Mouse (Mus musculus) bone marrow, adult 2 months (tissue): ENCODE data around the gene Rnh1. TPM values are rescaled to one million over a fixed set of nuclear protein-coding genes. Genes with fewer than 3 reads are reported as not detected.
A peak's percentile ranks its signal among the peaks of the same experiment; 100 is the strongest.

ENCODE experiments used
- H3K27ac ChIP-seq: fragments of 200-500 bp; 2 replicates; pipeline ENCODE4 v1.5.1; 2012; ENCODE audit warnings: low read depth, mild to moderate bottlenecking, control low read depth, inconsistent platforms, low read length; ENCODE audit not compliant: control insufficient read depth, poor library complexity, insufficient read depth
- H3K4me1 ChIP-seq: fragments of 200-500 bp; 2 replicates; pipeline ENCODE4 v1.6.1; 2011; ENCODE audit warnings: low read length; ENCODE audit not compliant: control insufficient read depth, insufficient read depth
- H3K4me3 ChIP-seq: fragments of 200-500 bp; replicated peaks from 2 replicates; pipeline ENCODE3; 2011; ENCODE audit warnings: mild to moderate bottlenecking, low read depth, low read length, control low read depth; ENCODE audit not compliant: control insufficient read depth
- CTCF ChIP-seq: fragments of 200-500 bp; IDR thresholded peaks from 2 replicates; pipeline ENCODE4 v1.5.1; 2011; ENCODE audit warnings: low read length, control low read depth; ENCODE audit not compliant: control insufficient read depth, insufficient read depth
- POLR2A ChIP-seq: fragments of 200-500 bp; IDR thresholded peaks from 2 replicates; pipeline ENCODE4 v1.6.1; 2011; ENCODE audit warnings: low read depth, mild to moderate bottlenecking, control low read depth, low read length, borderline replicate concordance; ENCODE audit not compliant: control insufficient read depth
- WGBS: fragments of 180-500 bp; shearing (Covaris S2); methylation state at CpG from one replicate; pipeline ENCODE4 v1.1.7; 2018; 5-methylcytosine and 5-hydroxymethylcytosine counted together
- polyA plus RNA-seq: library from polyadenylated mRNA; stranded (reverse); fragments of >200 nt; gene quantifications from 2 replicates; pipeline ENCODE4 v1.2.4, GENCODE M21; 2011; ENCODE audit warnings: low replicate concordance; ENCODE audit not compliant: missing spikeins, insufficient read depth, insufficient read length

The Rnh1 gene
- polyA plus RNA-seq, 1 experiment, result 27.6 TPM

DNA sequence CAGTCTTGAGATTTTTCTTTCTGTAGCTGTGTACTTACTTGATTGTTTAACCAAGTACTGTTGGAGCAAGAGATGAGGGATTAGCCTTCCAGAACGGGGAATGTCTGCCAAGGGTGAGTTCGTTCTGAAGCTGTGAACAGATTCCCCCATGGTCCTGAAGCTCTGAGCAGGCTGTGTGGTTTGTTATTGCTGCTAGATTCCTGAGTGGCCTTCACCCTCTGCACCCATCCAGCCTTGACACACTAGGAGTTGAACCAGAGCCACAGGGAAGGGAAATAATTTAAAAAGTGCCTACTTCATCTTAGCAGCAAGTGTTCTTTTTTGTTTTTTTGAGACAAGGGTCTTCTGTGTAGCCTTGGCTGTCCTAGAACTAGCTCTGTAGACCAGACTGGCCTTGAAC lies 28.8 kb downstream of the Rnh1 start:
- no peak overlapping the region for H3K27ac ChIP-seq
- no peaks in the 10 kb centered on the region; the same call in 1 of the 2 replicates for H3K4me1 ChIP-seq
- TF ChIP-seq POLR2A (no peak), CTCF (no peak)
- H3K4me3 ChIP-seq, result no peak overlapping the region
- WGBS, result 79% methylated on average over 2 of the region's 2 CpGs

DNA sequence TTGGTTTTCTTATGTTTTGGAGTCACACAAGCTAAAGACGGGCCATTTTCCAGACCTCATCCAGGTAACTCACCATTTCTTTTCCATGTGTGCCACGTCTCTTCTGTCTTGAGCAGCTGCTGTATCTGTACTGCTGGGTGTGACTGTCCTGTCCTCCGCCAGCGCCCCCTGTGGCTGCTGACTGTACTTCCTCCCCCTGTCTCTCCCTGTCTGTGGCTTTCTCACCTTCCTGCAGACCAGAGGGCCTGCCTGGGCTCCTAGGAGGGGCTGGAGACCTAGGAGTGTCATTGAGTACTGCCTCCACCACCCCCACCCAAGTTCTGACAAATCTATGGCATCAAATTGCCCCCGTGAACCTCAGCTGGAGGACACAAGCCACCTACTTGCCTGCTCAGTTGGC lies 29.5 kb downstream of the Rnh1 start:
- Histone ChIP-seq H3K4me1 (no peaks in the 10 kb centered on the region; the same call in 1 of the 2 replicates), H3K4me3 (no peak overlapping the region), H3K27ac (peak overlapping the region; percentile 20; the same call in 1 of the 2 replicates)
- 44% methylated on average over 5 of the region's 5 CpGs for WGBS
- TF ChIP-seq POLR2A, result no peak
- peak; percentile 79 for TF ChIP-seq CTCF

DNA sequence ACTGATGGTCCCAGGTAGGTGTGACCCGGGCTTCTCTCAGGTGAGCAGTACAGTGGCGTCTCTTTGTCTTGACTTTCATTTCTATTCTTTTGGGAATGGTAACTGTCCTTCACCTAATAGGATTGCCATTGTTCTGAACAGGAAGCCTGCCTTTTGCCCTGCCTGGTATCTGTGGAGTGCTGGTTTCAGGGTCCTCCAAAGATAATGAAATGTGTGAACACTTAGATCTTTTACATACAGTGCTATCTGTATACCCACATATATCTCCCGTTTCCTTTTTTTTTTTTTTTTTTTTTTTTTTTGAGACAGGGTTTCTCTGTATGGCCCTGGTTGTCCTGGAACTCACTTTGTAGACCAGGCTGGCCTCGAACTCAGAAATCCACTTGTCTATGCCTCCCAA lies 31.3 kb downstream of the Rnh1 start:
- TF ChIP-seq POLR2A (no peak), CTCF (no peak)
- Histone ChIP-seq H3K27ac (no peak overlapping the region), H3K4me3 (no peak overlapping the region), H3K4me1 (no peaks in the 10 kb centered on the region; the same call in 1 of the 2 replicates)
- WGBS, result 71% methylated on average over 4 of the region's 4 CpGs

DNA sequence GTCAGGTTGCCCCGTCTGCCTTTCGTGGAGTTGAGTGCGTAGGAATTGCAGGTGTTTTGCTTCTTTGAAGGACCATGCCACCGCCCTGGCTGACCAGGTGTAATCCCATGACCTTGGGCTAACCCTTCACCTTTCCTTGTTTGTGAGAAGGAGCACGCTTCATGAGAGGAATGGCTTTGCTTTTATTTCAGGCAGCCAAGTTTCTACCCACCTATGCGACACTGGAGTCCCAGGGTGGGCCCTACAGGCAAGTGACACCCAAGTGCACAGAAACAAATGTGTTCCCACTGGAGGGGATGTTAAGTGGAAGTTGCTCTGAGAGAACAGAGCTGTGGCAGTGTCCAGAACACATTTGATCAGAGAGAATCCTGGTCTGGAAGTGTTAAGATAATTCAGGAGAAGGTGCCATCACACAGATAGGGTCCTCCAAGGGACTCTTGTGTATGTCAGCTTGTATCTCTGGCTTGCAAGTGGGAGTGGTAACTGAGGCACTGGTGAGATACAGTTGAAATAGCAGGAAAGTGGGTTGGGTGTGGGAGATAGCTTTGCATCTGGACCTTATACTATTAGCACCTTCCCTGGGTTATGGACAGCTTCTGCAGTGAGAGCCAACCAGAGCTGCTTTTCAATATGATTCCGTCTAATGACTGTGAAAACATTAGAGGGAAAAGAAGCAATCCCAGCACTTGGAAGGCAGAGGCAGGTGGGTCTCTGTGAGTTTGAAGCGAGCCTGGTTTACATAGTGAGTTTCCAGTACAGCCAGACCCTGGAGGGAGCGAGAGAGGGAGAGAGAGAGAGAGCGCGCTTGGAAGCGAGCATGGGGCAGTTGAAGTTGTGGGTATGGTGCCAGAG lies 40.5 kb downstream of the Rnh1 start:
- WGBS, result 56% methylated on average over 12 of the region's 12 CpGs
- Histone ChIP-seq H3K27ac (peak overlapping the region; percentile 89), H3K4me1 (no peaks in the 10 kb centered on the region; the same call in 1 of the 2 replicates)

DNA sequence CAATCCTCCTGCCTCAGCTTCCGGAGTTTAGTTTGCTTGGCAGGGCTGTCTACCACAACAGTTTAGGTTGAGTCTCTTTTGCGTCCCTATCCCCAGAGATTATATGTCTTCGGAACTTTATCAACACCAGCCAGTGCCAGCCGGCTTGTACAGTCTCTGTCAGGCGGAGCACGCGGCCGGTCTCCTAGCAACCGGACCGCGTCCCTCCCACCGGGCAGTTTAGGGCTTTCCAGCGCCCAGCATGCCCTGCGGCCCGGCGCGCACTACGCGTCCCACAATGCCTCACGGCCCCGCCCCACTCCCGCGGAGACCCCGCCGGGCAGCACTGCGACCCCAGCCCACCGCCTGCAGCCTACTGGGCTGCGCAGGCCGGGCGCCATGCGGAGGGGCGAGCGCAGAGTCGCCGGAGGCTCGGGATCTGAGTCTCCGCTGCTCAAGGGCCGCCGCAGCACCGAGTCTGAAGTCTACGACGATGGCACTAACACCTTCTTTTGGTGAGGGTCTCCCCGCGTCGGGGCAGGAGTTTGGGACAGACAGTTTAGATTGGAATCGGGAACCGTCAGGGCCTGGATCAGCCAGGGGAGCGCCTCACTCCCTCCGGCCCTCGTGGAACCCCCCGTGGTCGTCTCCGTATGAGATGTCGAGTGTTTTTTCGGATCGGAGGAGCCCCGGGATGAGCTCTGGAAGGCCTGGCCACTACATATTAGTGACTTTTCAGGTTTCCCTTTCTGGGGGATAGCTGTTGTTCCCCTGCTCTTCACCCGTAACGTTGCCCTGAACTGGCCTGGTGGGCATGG lies 41.4 kb downstream of the Rnh1 start:
- H3K4me3 ChIP-seq, result peak overlapping the region; percentile 81
- under 1% methylated on average over 59 of the region's 59 CpGs for WGBS
- H3K27ac ChIP-seq, result peak overlapping the region; percentile 68
- TF ChIP-seq POLR2A, result peak; percentile 41; the same call in 1 of the 2 replicates
- TF ChIP-seq CTCF, result no peak
- no peaks in the 10 kb centered on the region; the same call in 1 of the 2 replicates for H3K4me1 ChIP-seq

More for the DNA sequence above, 40.5 kb downstream of the Rnh1 start:
- H3K4me3 ChIP-seq, result peak overlapping the region; percentile 81
- TF ChIP-seq POLR2A (no peak), CTCF (no peak)

DNA sequence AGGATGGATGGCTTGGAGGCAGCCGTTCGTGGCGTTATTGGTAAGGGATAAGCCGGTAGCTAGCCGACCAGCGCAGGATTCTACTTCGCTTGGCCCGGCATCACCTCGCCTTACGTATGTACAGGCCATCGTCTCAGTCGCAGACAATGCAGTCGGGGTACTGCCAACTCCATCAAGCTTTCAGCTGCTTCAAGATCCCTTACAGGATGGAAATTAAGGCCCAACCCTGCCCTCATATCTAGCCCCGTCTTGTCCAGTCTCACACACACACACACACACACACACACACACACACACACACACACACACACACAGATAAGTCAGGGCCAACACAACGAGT lies 49.2 kb downstream of the Rnh1 start:
- peak overlapping the region; percentile 76 for H3K27ac ChIP-seq
- H3K4me1 ChIP-seq, result peaks cover 2% of the 10 kb centered on the region
- 2% methylated on average over 15 of the region's 15 CpGs for WGBS
- peak overlapping the region; percentile 90 for H3K4me3 ChIP-seq
- TF ChIP-seq CTCF (no peak), POLR2A (peak; percentile 62; the same call in 1 of the 2 replicates)

DNA sequence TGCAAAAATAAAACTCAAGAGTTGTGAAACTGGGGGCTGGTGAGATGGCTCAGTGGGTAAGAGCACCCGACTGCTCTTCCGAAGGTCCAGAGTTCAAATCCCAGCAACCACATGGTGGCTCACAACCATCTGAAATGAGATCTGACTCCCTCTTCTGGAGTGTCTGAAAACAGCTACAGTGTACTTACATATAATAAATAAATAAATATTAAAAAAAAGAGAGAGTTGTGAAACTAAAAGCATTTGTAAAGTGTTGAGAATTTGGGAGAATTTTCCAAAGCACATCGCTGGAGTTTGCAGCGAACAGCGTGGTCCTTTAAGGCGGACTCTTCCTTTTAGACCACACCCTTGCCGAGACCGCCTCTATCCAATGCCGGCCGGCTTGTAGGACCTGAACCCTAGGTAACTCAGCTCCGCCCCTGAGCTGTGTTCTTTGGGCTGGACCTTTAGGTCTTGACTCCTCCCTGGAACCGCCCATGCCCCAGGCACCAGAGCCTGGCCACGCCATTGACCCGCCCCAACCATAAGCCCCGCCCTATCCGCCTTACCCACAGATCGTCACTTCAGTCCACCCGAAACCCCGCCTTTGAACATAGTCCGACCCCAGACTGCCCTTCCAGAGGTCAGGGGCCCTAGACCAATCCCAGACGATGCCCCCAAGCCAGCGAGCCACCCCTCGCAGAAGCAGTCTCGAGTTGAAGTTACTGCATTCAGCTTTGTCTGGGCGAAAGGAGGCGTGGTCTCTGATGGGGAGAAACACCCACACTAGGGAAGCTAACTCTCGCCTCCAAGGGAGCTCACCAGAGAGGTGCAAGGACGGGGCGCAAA lies 49.8 kb downstream of the Rnh1 start:
- Histone ChIP-seq H3K4me3 (peak overlapping the region; percentile 90), H3K4me1 (peaks cover 2% of the 10 kb centered on the region), H3K27ac (peak overlapping the region; percentile 76)
- 2% methylated on average over 29 of the region's 29 CpGs for WGBS
- TF ChIP-seq POLR2A, result no peak; the same call in 1 of the 2 replicates
